In the genomic region with DNA sequence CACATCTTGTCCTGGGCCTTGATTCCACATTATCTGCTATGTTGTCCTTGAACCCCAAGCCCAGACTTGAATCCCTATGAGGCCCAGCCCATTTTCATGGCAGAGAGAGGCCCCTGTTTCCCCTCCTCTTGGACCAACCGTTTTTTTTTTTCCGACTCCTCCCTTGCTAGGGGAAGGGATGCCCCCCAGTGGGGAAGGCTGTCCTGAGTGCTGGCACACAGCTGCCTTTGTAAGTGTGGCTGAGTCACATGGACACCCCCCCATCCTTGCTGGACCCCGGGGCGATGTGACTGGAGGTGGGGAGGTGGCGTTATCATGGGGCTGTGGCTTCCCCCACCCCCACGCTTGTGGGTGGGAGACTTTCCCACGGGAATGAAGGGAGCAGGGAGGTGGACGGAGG, we compare ENCODE assay signal across 16 mouse cellular contexts. TPM values are rescaled to one million over a fixed set of nuclear protein-coding genes. Genes with fewer than 3 reads are reported as not detected.
DNase-seq lines count a peak whose midpoint lies in the region; ATAC-seq and TF ChIP-seq lines count a peak whose summit lies in the region.
"Had no signal": no experiment of that assay in that cellular context is flagged by ENCODE, and none has a peak within 500 bp of the region (broad histone marks: within the 10 kb centered on the region; RNA-seq: fewer than 3 reads in every experiment).

No protein-coding gene starts in this region.

- no peak for DNase-seq in forebrain, embryonic 10.5 days (ENCODE audit: extremely low spot score, low spot score)
- peak; percentile 43 for DNase-seq in kidney, adult 18-20 months
- DNase-seq in kidney, adult 8-10 months = no peak
- DNase-seq in thymus, postnatal 14 days = peak; percentile 39
- no peak for DNase-seq in thymus, adult 2 months
- no peak for DNase-seq in liver, postnatal 0 days
- DNase-seq in heart, adult 9 months (ENCODE audit: low spot score in 2 of 2) = no peak
- DNase-seq: adrenal gland, postnatal 10 days; cerebellum, postnatal 36 days; heart, postnatal 14 days; right cerebral cortex, adult 18-20 months had no signal

- 0 out of 2 replicates have a peak overlapping the region, but pooled peaks have one; percentile 35 for H3K27ac ChIP-seq in forebrain, embryonic 10.5 days
- H3K27ac ChIP-seq in forebrain, embryonic 12.5 days = no peak overlapping the region
- no peak overlapping the region for H3K27ac ChIP-seq in thymus, adult 2 months (ENCODE audit: control insufficient read depth, insufficient read depth, low read length)
- H3K27ac ChIP-seq in liver, postnatal 0 days (ENCODE audit: low read depth) = no peak overlapping the region
- H3K27ac ChIP-seq: left cerebral cortex, adult 2 months; macrophage had no signal

- H3K4me1 ChIP-seq in forebrain, embryonic 10.5 days = peaks cover 81% of the 10 kb centered on the region
- H3K4me1 ChIP-seq in forebrain, embryonic 12.5 days = peaks cover 67% of the 10 kb centered on the region
- H3K4me1 ChIP-seq in thymus, adult 2 months (replicated peaks; ENCODE audit: control insufficient read depth, insufficient read depth, low read length) = peaks cover 93% of the 10 kb centered on the region
- peaks cover 70% of the 10 kb centered on the region for H3K4me1 ChIP-seq in liver, postnatal 0 days (ENCODE audit: insufficient read depth)

- TF ChIP-seq CTCF in thymus, adult 2 months (IDR thresholded peaks at IDR 0.05; ENCODE audit: borderline replicate concordance, control insufficient read depth, extremely low read depth, insufficient read depth, low read length, poor library complexity) = no peak
- 0 out of 2 replicates have a peak, but pooled peaks have one; percentile 8 for TF ChIP-seq CTCF in liver, postnatal 0 days (IDR thresholded peaks at IDR 0.05; ENCODE audit: low read depth)

- no peaks in the 10 kb centered on the region for H3K9me3 ChIP-seq in forebrain, embryonic 10.5 days
- no peaks in the 10 kb centered on the region for H3K9me3 ChIP-seq in forebrain, embryonic 12.5 days
- no peaks in the 10 kb centered on the region for H3K9me3 ChIP-seq in liver, postnatal 0 days (ENCODE audit: low read length)
- H3K9me3 ChIP-seq: liver, embryonic 15.5 days had no signal

- H3K36me3 ChIP-seq in forebrain, embryonic 10.5 days (replicated peaks) = no peaks in the 10 kb centered on the region
- no peaks in the 10 kb centered on the region for H3K36me3 ChIP-seq in forebrain, embryonic 12.5 days (replicated peaks)
- H3K36me3 ChIP-seq in thymus, adult 2 months (ENCODE audit: control insufficient read depth, insufficient read depth, low read length) = no peaks in the 10 kb centered on the region
- no peaks in the 10 kb centered on the region for H3K36me3 ChIP-seq in liver, postnatal 0 days (replicated peaks; ENCODE audit: insufficient read depth, low read length)
- H3K36me3 ChIP-seq: liver, embryonic 15.5 days had no signal

- no peak for TF ChIP-seq EP300 in liver, postnatal 0 days (IDR thresholded peaks at IDR 0.05; ENCODE audit: low read depth)

- H3K27me3 ChIP-seq in forebrain, embryonic 10.5 days (ENCODE audit: poor library complexity, severe bottlenecking) = peaks cover 38% of the 10 kb centered on the region
- H3K27me3 ChIP-seq in forebrain, embryonic 12.5 days = peaks cover 24% of the 10 kb centered on the region; the same call in 1 of the 2 replicates
- H3K27me3 ChIP-seq in thymus, adult 2 months (ENCODE audit: control insufficient read depth, insufficient read depth, low read length) = no peaks in the 10 kb centered on the region
- no peaks in the 10 kb centered on the region for H3K27me3 ChIP-seq in liver, postnatal 0 days (ENCODE audit: insufficient read depth, low read length)

- no peak overlapping the region for H3K4me2 ChIP-seq in forebrain, embryonic 12.5 days
- no peak overlapping the region for H3K4me2 ChIP-seq in liver, postnatal 0 days (ENCODE audit: low read depth, low read length)
- H3K4me2 ChIP-seq: liver, embryonic 15.5 days had no signal

- H3K4me3 ChIP-seq in forebrain, embryonic 10.5 days = no peak overlapping the region
- H3K4me3 ChIP-seq in forebrain, embryonic 12.5 days (replicated peaks) = no peak overlapping the region
- H3K4me3 ChIP-seq in thymus, adult 2 months (ENCODE audit: control insufficient read depth, insufficient read depth, low read length) = no peak overlapping the region
- no peak overlapping the region for H3K4me3 ChIP-seq in liver, postnatal 0 days (ENCODE audit: low read depth, low read length)
- H3K4me3 ChIP-seq: left cerebral cortex, adult 2 months; liver, embryonic 15.5 days had no signal

- ATAC-seq in forebrain, embryonic 12.5 days (ENCODE audit: low FRiP score) = no peak
- ATAC-seq in liver, postnatal 0 days = no peak

- TF ChIP-seq POLR2A in thymus, adult 2 months (IDR thresholded peaks at IDR 0.05; ENCODE audit: control insufficient read depth, extremely low read depth, insufficient read depth, low read length, poor library complexity) = no peak

- no peak overlapping the region for H3K9ac ChIP-seq in forebrain, embryonic 12.5 days
- H3K9ac ChIP-seq in liver, postnatal 0 days (replicated peaks) = no peak overlapping the region
- H3K9ac ChIP-seq: liver, embryonic 15.5 days had no signal

- 65% methylated on average over 8 of the region's 8 CpGs for WGBS in forebrain, embryonic 10.5 days
- WGBS in forebrain, embryonic 12.5 days = 62% methylated on average over 8 of the region's 8 CpGs
- WGBS in thymus, adult 2 months = 34% methylated on average over 8 of the region's 8 CpGs
- WGBS in liver, postnatal 0 days (ENCODE audit: insufficient replicate concordance) = 32% methylated on average over 8 of the region's 8 CpGs

RNA-seq across cellular contexts. Expression of a gene that starts 6.4 kb away (rescaled TPM):
- 94.8 and 107 TPM in 2 replicates for polyA plus RNA-seq in forebrain, embryonic 10.5 days (2016; fragmentation: Nextera tagmentation; extraction: Ambion mirVana)
- polyA plus RNA-seq in forebrain, embryonic 12.5 days (2016; fragmentation: Nextera tagmentation; extraction: Ambion mirVana) = 180 and 222 TPM in 2 replicates
- 146 and 166 TPM in 2 replicates for polyA plus RNA-seq in thymus, adult 2 months (2012; rRNA removed)
- polyA plus RNA-seq in liver, postnatal 0 days (2015; fragmentation: Nextera tagmentation; extraction: Ambion mirVana) = 34.0 and 35.4 TPM in 2 replicates

RNA-seq across cellular contexts. Expression of a gene that starts 36.5 kb away (rescaled TPM):
- 4.9 and 5.2 TPM in 2 replicates for polyA plus RNA-seq in forebrain, embryonic 10.5 days (2016; fragmentation: Nextera tagmentation; extraction: Ambion mirVana)
- 1.7 and 2.4 TPM in 2 replicates for polyA plus RNA-seq in forebrain, embryonic 12.5 days (2016; fragmentation: Nextera tagmentation; extraction: Ambion mirVana)
- 27.0 and 32.0 TPM in 2 replicates for polyA plus RNA-seq in thymus, adult 2 months (2012; rRNA removed)
- polyA plus RNA-seq in liver, postnatal 0 days (2015; fragmentation: Nextera tagmentation; extraction: Ambion mirVana) = 8.9 and 9.6 TPM in 2 replicates

RNA-seq across cellular contexts. Expression of a gene that starts 57.5 kb away (rescaled TPM):
- 0.43 and 0.62 TPM in 2 replicates for polyA plus RNA-seq in forebrain, embryonic 10.5 days (2016; fragmentation: Nextera tagmentation; extraction: Ambion mirVana)
- polyA plus RNA-seq in forebrain, embryonic 12.5 days (2016; fragmentation: Nextera tagmentation; extraction: Ambion mirVana) = not detected in 2 replicates
- 37.5 and 40.5 TPM in 2 replicates for polyA plus RNA-seq in thymus, adult 2 months (2012; rRNA removed)
- 0.13 and 0.18 TPM in 2 replicates for polyA plus RNA-seq in liver, postnatal 0 days (2015; fragmentation: Nextera tagmentation; extraction: Ambion mirVana)
- polyA plus RNA-seq: neural tube, embryonic 11.5 days had no signal

Comparison
In these comparisons a context has a peak if more than half of its experiments do, and no peak if none do; other contexts are left out.
1. DNase-seq: peak in kidney, adult 18-20 months (single experiment) and thymus, postnatal 14 days (single experiment); none in forebrain, embryonic 10.5 days (single experiment), kidney, adult 8-10 months (0 of 2), thymus, adult 2 months (single experiment), liver, postnatal 0 days (single experiment) and heart, adult 9 months (0 of 2).
2. RNA of a gene that starts 57.5 kb away (polyA plus RNA-seq): 37.5 to 40.5 TPM in thymus, adult 2 months; 0.43 to 0.62 TPM in forebrain, embryonic 10.5 days, 0.13 to 0.18 TPM in liver, postnatal 0 days and not detected in forebrain, embryonic 12.5 days; every median in the first group is over 10 times any median in the second.